Mouse (Mus musculus) midbrain, embryonic 13.5 days (tissue): Measurements from ENCODE around the gene Arl11. TPM values are rescaled to one million over a fixed set of nuclear protein-coding genes. Genes with fewer than 3 reads are reported as not detected.
A peak's percentile ranks its signal among the peaks of the same experiment; 100 is the strongest.
"Not testable (repeated sequence)": the region's sequence is repeated elsewhere in the genome, so short reads cannot be mapped to it uniquely, and the experiment has no call there.

Experiments used
- ATAC-seq: fragments of 200-750 bp; cut with Nextera tagmentation; 2 replicates; pipeline ENCODE4 v1.8.0; 2017; ENCODE audit warnings: mild to moderate bottlenecking, moderate TSS enrichment, moderate library complexity
- H3K27ac ChIP-seq: fragments of 300-500 bp; sonication (generic); 2 replicates; pipeline ENCODE4 v1.5.1; 2015; ENCODE audit warnings: inconsistent platforms, mild to moderate bottlenecking, moderate library complexity
- H3K27me3 ChIP-seq: fragments of 300-500 bp; sonication (generic); 2 replicates; pipeline ENCODE4 v1.6.1; 2015; ENCODE audit warnings: mild to moderate bottlenecking, inconsistent platforms
- H3K36me3 ChIP-seq: fragments of 300-500 bp; sonication (generic); 2 replicates; pipeline ENCODE4 v1.6.1; 2015; ENCODE audit warnings: mild to moderate bottlenecking, inconsistent platforms
- H3K4me1 ChIP-seq: fragments of 300-500 bp; sonication (generic); replicated peaks from 2 replicates; pipeline ENCODE4 v1.6.1; 2015; ENCODE audit warnings: inconsistent platforms
- H3K4me2 ChIP-seq: fragments of 300-500 bp; sonication (generic); replicated peaks from 2 replicates; pipeline ENCODE4 v1.6.1; 2015; ENCODE audit warnings: moderate library complexity, mild to moderate bottlenecking, inconsistent platforms
- H3K4me3 ChIP-seq: fragments of 300-500 bp; sonication (generic); replicated peaks from 2 replicates; pipeline ENCODE4 v1.5.1; 2015; ENCODE audit warnings: mild to moderate bottlenecking, inconsistent platforms
- H3K9ac ChIP-seq: fragments of 300-500 bp; sonication (generic); replicated peaks from 2 replicates; pipeline ENCODE4 v1.6.1; 2015; ENCODE audit warnings: mild to moderate bottlenecking, inconsistent platforms
- H3K9me3 ChIP-seq: fragments of 300-500 bp; sonication (generic); 2 replicates; pipeline ENCODE4 v1.6.1; 2016; ENCODE audit warnings: mild to moderate bottlenecking, inconsistent platforms
- WGBS: fragments of 180-500 bp; shearing (Covaris S2); methylation state at CpG from one replicate; pipeline ENCODE4 v1.1.7; 2015; 5-methylcytosine and 5-hydroxymethylcytosine counted together
- polyA plus RNA-seq: library from polyadenylated mRNA; unstranded; fragments of >200 nt; fragmentation: Nextera tagmentation; extraction: Ambion mirVana; gene quantifications from 2 replicates; pipeline ENCODE4 v1.2.1, GENCODE M21; 2015

The Arl11 gene
- polyA plus RNA-seq, 1 experiment from 2014 or later: 0.20 TPM

- Histone ChIP-seq H3K36me3 (no peaks in the 10 kb centered on the region), H3K4me1 (no peaks in the 10 kb centered on the region), H3K27ac (no peak overlapping the region), H3K4me2 (no peak overlapping the region), H3K4me3 (no peak overlapping the region), H3K9me3 (no peaks in the 10 kb centered on the region), H3K9ac (no peak overlapping the region), H3K27me3 (no peaks in the 10 kb centered on the region)
- ATAC-seq: no peak
- WGBS: 85% methylated on average over 2 of the region's 2 CpGs
Observed at GRCm38 (mm10) chr14:61302428-61302827, 7.1 kb upstream of the Arl11 start.

- H3K4me2 ChIP-seq: no peak overlapping the region
- H3K27ac ChIP-seq: no peak overlapping the region
- H3K27me3 ChIP-seq: no peaks in the 10 kb centered on the region
- 84% methylated on average over 4 of the region's 4 CpGs for WGBS
- H3K9me3 ChIP-seq: no peaks in the 10 kb centered on the region
- H3K36me3 ChIP-seq: no peaks in the 10 kb centered on the region
- H3K4me3 ChIP-seq: no peak overlapping the region
- H3K4me1 ChIP-seq: no peaks in the 10 kb centered on the region
- no peak overlapping the region for H3K9ac ChIP-seq
- no peak for ATAC-seq
Observed at GRCm38 (mm10) chr14:61303969-61304609, 5.5 kb upstream of the Arl11 start.

GRCm38 (mm10) chr14:61310036-61310772 is 651 bp downstream of the Arl11 start:
- no peak overlapping the region for H3K4me2 ChIP-seq
- WGBS: 76% methylated on average over 7 of the region's 7 CpGs
- no peaks in the 10 kb centered on the region for H3K9me3 ChIP-seq
- H3K27ac ChIP-seq: no peak overlapping the region
- no peaks in the 10 kb centered on the region for H3K27me3 ChIP-seq
- no peaks in the 10 kb centered on the region for H3K4me1 ChIP-seq
- H3K4me3 ChIP-seq: no peak overlapping the region
- H3K9ac ChIP-seq: no peak overlapping the region
- ATAC-seq: no peak
- H3K36me3 ChIP-seq: no peaks in the 10 kb centered on the region

GRCm38 (mm10) chr14:61310963-61311362 is 1.4 kb downstream of the Arl11 start:
- no peak for ATAC-seq
- Histone ChIP-seq H3K36me3 (no peaks in the 10 kb centered on the region), H3K9ac (no peak overlapping the region), H3K4me2 (no peak overlapping the region), H3K4me3 (no peak overlapping the region), H3K9me3 (no peaks in the 10 kb centered on the region), H3K4me1 (no peaks in the 10 kb centered on the region), H3K27ac (no peak overlapping the region), H3K27me3 (no peaks in the 10 kb centered on the region)
- 74% methylated on average over 12 of the region's 12 CpGs for WGBS

GRCm38 (mm10) chr14:61316861-61317260 is 7.3 kb downstream of the Arl11 start:
- H3K9ac ChIP-seq: no peak overlapping the region
- 0 out of 2 replicates have a peak, but pooled peaks have one; percentile 27 for ATAC-seq
- no peaks in the 10 kb centered on the region for H3K9me3 ChIP-seq
- no peak overlapping the region for H3K4me2 ChIP-seq
- no peak overlapping the region for H3K27ac ChIP-seq
- no peaks in the 10 kb centered on the region for H3K36me3 ChIP-seq
- no peak overlapping the region for H3K4me3 ChIP-seq
- 34% methylated on average over 4 of the region's 4 CpGs for WGBS
- H3K27me3 ChIP-seq: no peaks in the 10 kb centered on the region
- H3K4me1 ChIP-seq: no peaks in the 10 kb centered on the region

- H3K27ac ChIP-seq: no peak overlapping the region
- H3K4me3 ChIP-seq: no peak overlapping the region
- 0 out of 2 replicates have a peak, but pooled peaks cover 7% of the 10 kb centered on the region for H3K9me3 ChIP-seq
- no peak overlapping the region for H3K9ac ChIP-seq
- H3K27me3 ChIP-seq: no peaks in the 10 kb centered on the region
- no peaks in the 10 kb centered on the region for H3K4me1 ChIP-seq
- H3K36me3 ChIP-seq: no peaks in the 10 kb centered on the region
- 87% methylated on average over 1 of the region's 1 CpGs for WGBS
- no peak for ATAC-seq
- no peak overlapping the region for H3K4me2 ChIP-seq
Observed at GRCm38 (mm10) chr14:61320765-61321164, 11.2 kb downstream of the Arl11 start.

GRCm38 (mm10) chr14:61321200-61321599 is 11.6 kb downstream of the Arl11 start:
- H3K4me2 ChIP-seq: no peak overlapping the region
- no peaks in the 10 kb centered on the region for H3K36me3 ChIP-seq
- no peak overlapping the region for H3K27ac ChIP-seq
- H3K27me3 ChIP-seq: no peaks in the 10 kb centered on the region
- no peak overlapping the region for H3K9ac ChIP-seq
- H3K4me1 ChIP-seq: no peaks in the 10 kb centered on the region
- H3K9me3 ChIP-seq: 0 out of 2 replicates have a peak, but pooled peaks cover 7% of the 10 kb centered on the region
- 93% methylated on average over 4 of the region's 4 CpGs for WGBS
- ATAC-seq: no peak
- H3K4me3 ChIP-seq: no peak overlapping the region

- Histone ChIP-seq H3K4me3 (no peak overlapping the region), H3K27me3 (no peaks in the 10 kb centered on the region), H3K4me1 (peaks cover 4% of the 10 kb centered on the region), H3K27ac (no peak overlapping the region), H3K36me3 (no peaks in the 10 kb centered on the region), H3K9ac (no peak overlapping the region), H3K4me2 (no peak overlapping the region), H3K9me3 (0 out of 2 replicates have a peak, but pooled peaks cover 7% of the 10 kb centered on the region)
- no peak for ATAC-seq
- 94% methylated on average over 1 of the region's 1 CpGs for WGBS
Observed at GRCm38 (mm10) chr14:61322740-61323139, 13.2 kb downstream of the Arl11 start.

- not testable (repeated sequence) for H3K27me3 ChIP-seq, H3K9me3 ChIP-seq, H3K36me3 ChIP-seq, H3K9ac ChIP-seq, ATAC-seq, H3K4me3 ChIP-seq, H3K27ac ChIP-seq, H3K4me2 ChIP-seq
- 19% methylated on average over 6 of the region's 6 CpGs for WGBS
- peaks cover 25% of the 10 kb centered on the region for H3K4me1 ChIP-seq
Observed at GRCm38 (mm10) chr14:61327007-61327406, 17.5 kb downstream of the Arl11 start.

GRCm38 (mm10) chr14:61327618-61328450 is 18.3 kb downstream of the Arl11 start:
- peaks cover 25% of the 10 kb centered on the region for H3K4me1 ChIP-seq
- peak; percentile 83 for ATAC-seq
- 24% methylated on average over 19 of the region's 19 CpGs for WGBS
- no peaks in the 10 kb centered on the region for H3K36me3 ChIP-seq
- H3K9me3 ChIP-seq: 0 out of 2 replicates have a peak, but pooled peaks cover 3% of the 10 kb centered on the region
- peak overlapping the region; percentile 23 for H3K4me3 ChIP-seq
- no peaks in the 10 kb centered on the region for H3K27me3 ChIP-seq
- H3K9ac ChIP-seq: peak overlapping the region; percentile 59
- H3K4me2 ChIP-seq: peak overlapping the region; percentile 48
- peak overlapping the region; percentile 83 for H3K27ac ChIP-seq

GRCm38 (mm10) chr14:61330591-61330990 is 21.0 kb downstream of the Arl11 start:
- 0 out of 2 replicates have a peak overlapping the region, but pooled peaks have one; percentile 14 for H3K9ac ChIP-seq

More at GRCm38 (mm10) chr14:61330591-61330990, 21.0 kb downstream of the Arl11 start:
- ATAC-seq: peak; percentile 67
- Histone ChIP-seq H3K4me1 (peaks cover 25% of the 10 kb centered on the region), H3K4me2 (no peak overlapping the region), H3K27me3 (no peaks in the 10 kb centered on the region), H3K4me3 (no peak overlapping the region), H3K27ac (peak overlapping the region; percentile 80), H3K36me3 (no peaks in the 10 kb centered on the region), H3K9me3 (no peaks in the 10 kb centered on the region)
- 47% methylated on average over 11 of the region's 11 CpGs for WGBS
